Mouse (Mus musculus) mammary gland, adult 2 months (tissue): ENCODE results near the gene Socs2. TPM values are rescaled to one million over a fixed set of nuclear protein-coding genes. Genes with fewer than 3 reads are reported as not detected.

Experiments
- polyA plus RNA-seq: library from polyadenylated mRNA; depleted of rRNA; stranded (reverse); fragments of >200 nt; gene quantifications from 2 replicates; pipeline ENCODE4 v1.2.3, GENCODE M21; 2012; ENCODE audit warnings: low replicate concordance; rRNA removed

Gene Socs2
- 33.8 and 72.0 TPM in 2 replicates for polyA plus RNA-seq

GRCm38 (mm10) chr10:95416685-95417495 is at the start of gene Socs2:
TSS of gene Socs2 (minus strand) at chr10:95417180.

Other genes with a start within 250 kb of the Socs2 start
- 18.0 and 24.8 TPM in 2 replicates for gene Cradd, start 93.0 kb downstream of the Socs2 start, polyA plus RNA-seq
- 58.5 and 229 TPM in 2 replicates for gene Mrpl42, start 84.8 kb upstream of the Socs2 start, polyA plus RNA-seq
- 19.3 and 56.0 TPM in 2 replicates for gene Ube2n, start 98.0 kb upstream of the Socs2 start, polyA plus RNA-seq
- gene Nudt4, start 147.0 kb upstream of the Socs2 start, polyA plus RNA-seq, result 40.8 and 49.6 TPM in 2 replicates